Mouse (Mus musculus) CH12.LX (cell line): Measurements from ENCODE around the gene Slc2a10. TPM values are rescaled to one million over a fixed set of nuclear protein-coding genes. Genes with fewer than 3 reads are reported as not detected.

Experiments
- DNase-seq: peaks from one replicate; pipeline ENCODE4 v3.0.0-alpha.2; 2013; ENCODE audit errors: extremely low read depth
- H3K27ac ChIP-seq: 2 replicates; pipeline ENCODE4 v1.5.1; 2012; ENCODE audit warnings: low read depth, mild to moderate bottlenecking, control low read depth, moderate library complexity; ENCODE audit not compliant: insufficient read depth
- H3K27me3 ChIP-seq: replicated peaks from 2 replicates; pipeline ENCODE3; 2012; ENCODE audit warnings: inconsistent platforms
- H3K36me3 ChIP-seq, 2 experiments: replicated peaks in 1 of 2; 2 replicates each; pipeline versions ENCODE3 to v1.6.1; 2012; ENCODE audit warnings: inconsistent platforms in 1 of 2, low read length in 1 of 2, mild to moderate bottlenecking in 1 of 2, mixed read lengths in 1 of 2, moderate library complexity in 1 of 2; ENCODE audit not compliant: control insufficient read depth in 1 of 2, insufficient read depth in 1 of 2
- H3K4me1 ChIP-seq, 2 experiments: 2 replicates each; pipeline ENCODE4 v1.6.1; 2012; ENCODE audit warnings: inconsistent platforms in 1 of 2, moderate library complexity in 1 of 2; ENCODE audit not compliant: insufficient read depth in 2 of 2, control insufficient read depth in 1 of 2
- H3K4me2 ChIP-seq: 2 replicates; pipeline ENCODE4 v1.6.1; 2012; ENCODE audit warnings: low read depth, mild to moderate bottlenecking, control low read depth; ENCODE audit not compliant: poor library complexity, insufficient read depth, severe bottlenecking
- H3K4me3 ChIP-seq, 3 experiments: fragments of 150-350 bp in 1 of 3; sonication (generic) in 1 of 3; replicated peaks in 1 of 3; 2 replicates each; pipeline versions ENCODE3 to v1.5.1; 2011 to 2012; ENCODE audit warnings: low read depth in 2 of 3, low read length in 2 of 3, mild to moderate bottlenecking in 2 of 3, moderate library complexity in 2 of 3, control low read depth in 1 of 3, improper control_type of control experiment in 1 of 3, inconsistent platforms in 1 of 3, mixed read lengths in 1 of 3; ENCODE audit not compliant: poor library complexity in 1 of 3
- H3K79me2 ChIP-seq: replicated peaks from 2 replicates; pipeline ENCODE4 v1.6.1; 2012; ENCODE audit warnings: mild to moderate bottlenecking, moderate library complexity; ENCODE audit not compliant: control insufficient read depth, poor library complexity, insufficient read depth, severe bottlenecking; ENCODE audit errors: extremely low read depth
- H3K9ac ChIP-seq: 2 replicates; pipeline ENCODE4 v1.6.1; 2012; ENCODE audit warnings: low read depth, mild to moderate bottlenecking, control low read depth, moderate library complexity; ENCODE audit not compliant: insufficient read depth
- H3K9me3 ChIP-seq: replicated peaks from 2 replicates; pipeline ENCODE3; 2012; ENCODE audit warnings: low read length, inconsistent platforms, mixed read lengths
- CHD2 ChIP-seq: IDR thresholded peaks from 2 replicates; pipeline ENCODE4 v1.6.1; 2011; ENCODE audit warnings: low read length, improper control_type of control experiment
- GABPA ChIP-seq: IDR thresholded peaks from 2 replicates; pipeline ENCODE4 v1.6.1; 2012; ENCODE audit warnings: low read depth, low read length, improper control_type of control experiment, inconsistent platforms; ENCODE audit not compliant: insufficient replicate concordance
- HCFC1 ChIP-seq: IDR thresholded peaks from 2 replicates; pipeline ENCODE4 v1.6.1; 2012; ENCODE audit warnings: low read depth, mild to moderate bottlenecking, inconsistent platforms, low read length, improper control_type of control experiment
- JUND ChIP-seq: conservative IDR thresholded peaks from 2 replicates; pipeline ENCODE4 v1.6.1; 2011; ENCODE audit warnings: low read depth, low read length, improper control_type of control experiment
- MAFK ChIP-seq: IDR thresholded peaks from 2 replicates; pipeline ENCODE4 v1.6.1; 2011; ENCODE audit warnings: low read length, improper control_type of control experiment; ENCODE audit not compliant: insufficient replicate concordance
- MAZ ChIP-seq: IDR thresholded peaks from 2 replicates; pipeline ENCODE4 v1.6.1; 2012; ENCODE audit warnings: low read depth, mild to moderate bottlenecking, inconsistent platforms, low read length, improper control_type of control experiment, moderate library complexity
- MEF2A ChIP-seq: IDR thresholded peaks from 2 replicates; pipeline ENCODE4 v1.6.1; 2014; ENCODE audit warnings: low read depth, mild to moderate bottlenecking, inconsistent platforms, low read length, improper control_type of control experiment, borderline replicate concordance
- NRF1 ChIP-seq: IDR thresholded peaks from 2 replicates; pipeline ENCODE4 v1.6.1; 2014; ENCODE audit warnings: low read depth, mild to moderate bottlenecking, inconsistent platforms, low read length, improper control_type of control experiment, moderate library complexity
- PAX5 ChIP-seq: IDR thresholded peaks from 2 replicates; pipeline ENCODE4 v1.6.1; 2012; ENCODE audit warnings: low read length, inconsistent platforms, mixed read lengths
- USF1 ChIP-seq: IDR thresholded peaks from 2 replicates; pipeline ENCODE4 v1.6.1; 2014; ENCODE audit warnings: low read depth, mild to moderate bottlenecking, inconsistent platforms, low read length, improper control_type of control experiment
- dilution Hi-C: fragments of 300-500 bp; cut with MboI; formaldehyde crosslinking; loops from 2 replicates; pipeline ENCODE4 v1.14.3; 2020; ENCODE audit warnings: low sequenced_read_pairs; ENCODE audit not compliant: extremely low pct_unique_long_range_greater_than_20kb, extremely low pct_ligation_motif_present
- in situ Hi-C: fragments of 300-500 bp; cut with MboI; formaldehyde crosslinking; loops from 3 replicates; pipeline ENCODE4 v1.14.3; 2019; ENCODE audit warnings: low sequenced_read_pairs, low pct_ligation_motif_present, low pct_unique_long_range_greater_than_20kb, mixed read lengths
- polyA plus RNA-seq: library from polyadenylated mRNA; unstranded; fragments of >175 nt; gene quantifications from 2 replicates; pipeline ENCODE4 v1.2.1, GENCODE M21; 2012; ENCODE audit warnings: low read depth; ENCODE audit not compliant: insufficient read length
- total RNA-seq, 2 experiments: library from RNA; depleted of rRNA; stranded (reverse); fragments of 300-350 nt in 1 of 2; fragments of >200 nt in 1 of 2; gene quantifications; 2 replicates each; pipeline ENCODE4 v1.2.3; 2012 to 2014

Gene Slc2a10
- total and polyA plus RNA-seq, 3 experiments = not detected

DNA sequence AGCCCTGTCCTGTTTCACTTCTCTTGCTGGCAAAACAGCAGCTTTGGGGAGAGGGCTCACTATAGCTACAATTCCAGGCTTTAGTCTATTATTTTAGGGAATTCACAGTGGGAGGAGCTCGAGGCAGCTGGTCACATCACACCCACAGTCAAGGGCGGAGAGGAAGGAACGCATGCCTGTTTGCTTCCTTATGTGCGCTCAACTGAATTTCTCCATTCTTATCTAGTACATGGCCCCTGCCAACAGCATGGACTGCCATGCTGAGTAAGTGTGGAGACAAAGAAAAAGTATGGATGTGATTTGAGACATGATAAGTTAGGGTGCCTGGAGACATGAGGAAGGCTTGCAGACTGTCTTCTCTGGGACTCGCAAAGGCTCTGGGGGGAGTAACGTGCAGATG is 19.4 kb upstream of the Slc2a10 start:
- Histone ChIP-seq H3K27me3 (peaks cover 58% of the 10 kb centered on the region), H3K9me3 (peaks cover 4% of the 10 kb centered on the region), H3K4me2 (no peak overlapping the region), H3K9ac (no peak overlapping the region), H3K79me2 (no peaks in the 10 kb centered on the region), H3K27ac (no peak overlapping the region), H3K36me3 (peaks cover 2 to 12% of the 10 kb centered on the region in 2 experiments), H3K4me1 (peaks cover 16 to 18% of the 10 kb centered on the region in 2 experiments), H3K4me3 (no peak overlapping the region)
- no peak for DNase-seq
- TF ChIP-seq MAFK = no peak
- dilution Hi-C loops = no loop called here
- in situ Hi-C loops = no loop called here

DNA sequence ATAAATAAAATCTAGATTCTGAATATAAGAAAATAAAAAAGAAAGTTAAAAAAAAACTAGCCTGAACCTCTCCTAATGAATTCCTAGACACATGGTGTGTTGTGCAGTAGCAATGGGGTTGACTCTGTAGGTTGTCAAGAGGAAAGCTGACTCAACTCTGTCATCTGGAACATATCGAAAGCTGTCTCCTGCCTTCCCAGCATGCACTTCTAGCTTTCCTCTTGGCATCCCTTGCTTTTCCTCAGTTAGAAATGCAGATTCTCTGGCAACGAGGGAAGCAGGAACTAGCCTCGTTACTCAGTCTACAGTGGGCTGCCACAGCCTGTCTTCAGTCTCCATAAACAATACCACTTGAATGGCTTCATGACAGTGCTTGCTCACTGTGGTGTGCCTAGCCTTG is 17.8 kb upstream of the Slc2a10 start:
- Histone ChIP-seq H3K27me3 (peaks cover 44% of the 10 kb centered on the region), H3K4me3 (no peak overlapping the region), H3K27ac (no peak overlapping the region), H3K36me3 (peaks cover 14 to 28% of the 10 kb centered on the region in 2 experiments), H3K4me2 (no peak overlapping the region), H3K4me1 (peaks cover 16 to 18% of the 10 kb centered on the region in 2 experiments), H3K9ac (no peak overlapping the region), H3K9me3 (no peaks in the 10 kb centered on the region), H3K79me2 (no peaks in the 10 kb centered on the region)
- TF ChIP-seq USF1 (no peak), MAZ (no peak), PAX5 (no peak), NRF1 (no peak), GABPA (no peak), HCFC1 (no peak), MAFK (no peak)
- no peak for DNase-seq
- dilution Hi-C loops = no loop called here
- in situ Hi-C loops = no loop called here

DNA sequence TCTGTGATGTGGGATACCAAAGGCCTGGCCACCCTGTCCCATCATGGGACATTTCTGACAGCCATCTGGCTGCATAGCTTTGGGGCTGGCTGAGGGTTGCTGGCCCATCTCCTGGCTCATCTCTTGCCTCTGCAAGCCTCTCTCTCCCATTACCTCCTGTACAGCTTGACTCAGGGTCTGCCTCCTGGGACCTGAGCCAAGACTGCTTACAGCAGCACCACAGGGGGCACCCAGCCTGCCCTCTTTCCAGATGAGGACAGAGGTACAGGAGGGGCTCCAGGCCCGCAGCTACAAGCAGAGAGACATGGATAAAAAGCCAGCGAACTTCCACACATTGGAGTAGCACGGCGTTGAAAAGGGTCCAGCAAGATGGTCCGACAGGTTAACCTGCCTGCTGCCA is 17.2 kb upstream of the Slc2a10 start:
- no peak overlapping the region for H3K4me3 ChIP-seq
- peaks cover 16 to 18% of the 10 kb centered on the region in 2 experiments for H3K4me1 ChIP-seq
- H3K36me3 ChIP-seq = peaks cover 15 to 30% of the 10 kb centered on the region in 2 experiments
- no peak overlapping the region for H3K4me2 ChIP-seq
- no peak overlapping the region for H3K27ac ChIP-seq
- in situ Hi-C loops = no loop called here
- dilution Hi-C loops = no loop called here
- H3K9me3 ChIP-seq = no peaks in the 10 kb centered on the region
- H3K9ac ChIP-seq = no peak overlapping the region
- TF ChIP-seq PAX5 (no peak), MEF2A (no peak), JUND (no peak), USF1 (no peak), CHD2 (no peak), MAFK (no peak)
- peaks cover 38% of the 10 kb centered on the region for H3K27me3 ChIP-seq
- no peaks in the 10 kb centered on the region for H3K79me2 ChIP-seq
- DNase-seq = no peak
